Mouse (Mus musculus) intestine, embryonic 15.5 days (tissue): ENCODE measurements around the gene Tmem259. TPM values are rescaled to one million over a fixed set of nuclear protein-coding genes. Genes with fewer than 3 reads are reported as not detected.
A peak's percentile ranks its signal among the peaks of the same experiment; 100 is the strongest.

Source experiments
- ATAC-seq: fragments of 200-750 bp; cut with Nextera tagmentation; 2 replicates; pipeline ENCODE4 v1.8.0; 2017; ENCODE audit warnings: moderate TSS enrichment, moderate library complexity
- H3K27ac ChIP-seq: fragments of 300-500 bp; sonication (generic); 2 replicates; pipeline ENCODE4 v1.5.1; 2015; ENCODE audit warnings: mild to moderate bottlenecking, inconsistent platforms
- H3K27me3 ChIP-seq: fragments of 300-500 bp; sonication (generic); replicated peaks from 2 replicates; pipeline ENCODE4 v1.6.1; 2015; ENCODE audit warnings: inconsistent platforms
- H3K36me3 ChIP-seq: fragments of 300-500 bp; sonication (generic); 2 replicates; pipeline ENCODE4 v1.6.1; 2015; ENCODE audit warnings: inconsistent platforms
- H3K4me1 ChIP-seq: fragments of 300-500 bp; sonication (generic); replicated peaks from 2 replicates; pipeline ENCODE4 v1.6.1; 2015; ENCODE audit warnings: inconsistent platforms
- H3K4me2 ChIP-seq: fragments of 300-500 bp; sonication (generic); replicated peaks from 2 replicates; pipeline ENCODE4 v1.6.1; 2015; ENCODE audit warnings: mild to moderate bottlenecking, inconsistent platforms
- H3K4me3 ChIP-seq: fragments of 300-500 bp; sonication (generic); replicated peaks from 2 replicates; pipeline ENCODE4 v1.5.1; 2015; ENCODE audit warnings: inconsistent platforms
- H3K9ac ChIP-seq: fragments of 300-500 bp; sonication (generic); 2 replicates; pipeline ENCODE4 v1.6.1; 2015; ENCODE audit warnings: inconsistent platforms
- H3K9me3 ChIP-seq: fragments of 300-500 bp; sonication (generic); 2 replicates; pipeline ENCODE4 v1.6.1; 2016; ENCODE audit warnings: inconsistent platforms
- WGBS: fragments of 180-500 bp; shearing (Covaris S2); methylation state at CpG from one replicate; pipeline ENCODE4 v1.1.7; 2015; 5-methylcytosine and 5-hydroxymethylcytosine counted together
- polyA plus RNA-seq: library from polyadenylated mRNA; unstranded; fragments of >200 nt; fragmentation: Nextera tagmentation; extraction: Ambion mirVana; gene quantifications from 2 replicates; pipeline ENCODE4 v1.2.1, GENCODE M21; 2015

The Tmem259 gene
- polyA plus RNA-seq = 18.1 and 19.6 TPM in 2 replicates

GRCm38 (mm10) chr10:79984195-79984816, at the start of gene Tmem259:
Gene Tmem259 (minus strand): TSS chr10:79984330.
- Histone ChIP-seq H3K9ac (peak within 1 kb of the TSS; percentile 92), H3K4me1 (peaks cover 48% of the 10 kb centered on the region), H3K36me3 (peaks cover 3% of the 10 kb centered on the region), H3K4me3 (peak within 1 kb of the TSS; percentile 82), H3K27me3 (no peaks in the 10 kb centered on the region), H3K4me2 (peak within 1 kb of the TSS; percentile 89), H3K27ac (peak within 1 kb of the TSS; percentile 96), H3K9me3 (no peaks in the 10 kb centered on the region)
- under 1% methylated on average over 48 of the region's 49 CpGs for WGBS
- peak; percentile 82 for ATAC-seq

- no peak overlapping the region for H3K4me3 ChIP-seq
- H3K27ac ChIP-seq = peak overlapping the region; percentile 90
- 27% methylated on average over 5 of the region's 5 CpGs for WGBS
- no peaks in the 10 kb centered on the region for H3K9me3 ChIP-seq
- peak overlapping the region; percentile 25 for H3K4me2 ChIP-seq
- 0 out of 2 replicates have a peak overlapping the region, but pooled peaks have one; percentile 0 for H3K9ac ChIP-seq
- H3K36me3 ChIP-seq = peaks cover 27% of the 10 kb centered on the region
- peaks cover 36% of the 10 kb centered on the region for H3K4me1 ChIP-seq
- H3K27me3 ChIP-seq = no peaks in the 10 kb centered on the region
- peak; percentile 65 for ATAC-seq
These were observed 48.8 kb upstream of the Tmem259 start for GRCm38 (mm10) chr10:80032799-80033480.

GRCm38 (mm10) chr10:80030736-80031135, 46.6 kb upstream of the Tmem259 start:
- Histone ChIP-seq H3K4me1 (peaks cover 35% of the 10 kb centered on the region), H3K27me3 (no peaks in the 10 kb centered on the region), H3K4me3 (no peak overlapping the region), H3K4me2 (no peak overlapping the region), H3K9ac (no peak overlapping the region), H3K36me3 (0 out of 2 replicates have a peak, but pooled peaks cover 6% of the 10 kb centered on the region), H3K27ac (no peak overlapping the region), H3K9me3 (no peaks in the 10 kb centered on the region)
- ATAC-seq = no peak
- 83% methylated on average over 17 of the region's 17 CpGs for WGBS

DNA sequence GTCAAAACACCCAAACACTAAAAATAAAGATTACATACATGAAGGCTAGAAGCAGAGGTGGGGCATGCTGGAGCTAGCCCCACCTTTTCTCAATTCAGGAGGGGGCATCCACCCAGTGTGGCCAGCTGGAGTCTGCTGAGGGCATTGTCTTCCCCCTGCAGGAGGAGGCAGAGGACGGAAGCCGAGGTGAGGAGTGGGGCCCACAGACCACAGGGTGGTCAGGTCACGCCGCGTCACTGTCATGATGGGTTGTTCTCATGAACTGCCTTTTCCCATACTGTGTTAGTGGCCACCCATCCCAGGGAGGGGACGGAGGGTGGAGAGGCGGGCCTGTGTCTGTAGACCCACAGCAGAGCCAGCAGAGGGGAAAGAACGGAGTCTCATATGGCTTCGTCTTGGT, 46.1 kb upstream of the Tmem259 start:
- H3K27ac ChIP-seq = no peak overlapping the region
- 90% methylated on average over 9 of the region's 9 CpGs for WGBS
- peaks cover 38% of the 10 kb centered on the region for H3K4me1 ChIP-seq
- H3K9me3 ChIP-seq = no peaks in the 10 kb centered on the region
- 0 out of 2 replicates have a peak, but pooled peaks cover under 1% of the 10 kb centered on the region for H3K36me3 ChIP-seq
- no peaks in the 10 kb centered on the region for H3K27me3 ChIP-seq
- H3K4me3 ChIP-seq = no peak overlapping the region
- no peak overlapping the region for H3K4me2 ChIP-seq
- no peak overlapping the region for H3K9ac ChIP-seq
- ATAC-seq = no peak

DNA sequence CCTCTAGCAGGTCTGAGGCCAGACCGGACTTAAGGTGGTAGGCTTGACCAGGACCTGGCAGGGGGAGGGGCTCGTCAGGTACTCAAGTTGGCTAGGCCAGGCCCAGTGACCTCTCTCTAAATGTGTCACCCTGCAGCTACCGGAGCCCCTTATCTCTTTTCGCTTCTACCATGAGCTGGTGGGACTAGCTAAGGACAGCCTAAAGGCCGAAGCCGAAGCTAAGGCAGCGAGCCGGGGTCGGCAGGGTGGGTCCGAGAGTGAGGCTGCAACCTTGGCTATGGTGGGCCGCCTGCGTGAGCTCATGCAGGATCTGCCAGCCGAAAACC, 44.4 kb upstream of the Tmem259 start:
- Histone ChIP-seq H3K4me3 (no peak overlapping the region), H3K9me3 (no peaks in the 10 kb centered on the region), H3K4me1 (peaks cover 34% of the 10 kb centered on the region), H3K27me3 (no peaks in the 10 kb centered on the region), H3K27ac (no peak overlapping the region), H3K36me3 (no peaks in the 10 kb centered on the region), H3K4me2 (no peak overlapping the region), H3K9ac (no peak overlapping the region)
- 93% methylated on average over 13 of the region's 13 CpGs for WGBS
- no peak for ATAC-seq

DNA sequence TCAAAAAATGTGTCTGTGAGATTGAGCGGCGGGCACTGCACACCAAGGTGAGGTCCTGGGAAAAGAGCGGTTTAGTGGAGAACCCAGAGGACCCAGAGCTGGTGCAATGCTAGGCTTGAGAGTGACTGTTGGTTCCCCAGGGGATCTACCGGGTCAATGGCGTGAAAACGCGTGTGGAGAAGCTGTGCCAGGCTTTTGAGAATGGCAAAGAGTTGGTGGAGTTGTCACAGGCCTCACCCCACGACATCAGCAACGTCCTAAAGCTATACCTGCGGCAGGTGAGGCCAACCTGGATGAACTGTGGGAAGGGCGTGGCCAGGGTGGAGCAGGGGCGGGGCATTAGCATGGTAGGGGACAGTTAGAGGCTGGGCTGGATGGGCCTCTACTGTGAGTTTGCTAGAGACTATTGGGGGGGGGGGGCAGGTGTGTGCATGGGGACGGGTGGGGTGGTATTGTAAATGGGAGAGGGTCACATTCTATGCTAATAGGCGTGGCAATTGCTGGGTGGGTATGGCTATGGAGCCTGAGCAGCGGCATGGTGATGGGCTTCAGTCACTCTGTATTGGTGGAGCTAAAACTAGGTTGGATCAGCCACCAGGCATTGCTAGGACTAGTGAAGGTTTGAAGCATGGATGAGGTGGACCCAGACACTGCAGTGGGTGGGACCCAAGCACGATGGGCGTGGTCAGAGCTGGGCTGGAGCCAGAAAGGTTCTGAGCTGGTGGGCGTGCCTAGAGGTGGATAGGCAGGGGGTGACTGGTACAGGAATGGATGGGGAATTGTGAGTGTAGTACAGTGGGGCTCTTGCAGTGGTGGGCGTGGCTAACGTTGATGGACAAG, 43.8 kb upstream of the Tmem259 start:
- no peaks in the 10 kb centered on the region for H3K9me3 ChIP-seq
- peaks cover 29% of the 10 kb centered on the region for H3K4me1 ChIP-seq
- H3K4me2 ChIP-seq = no peak overlapping the region
- H3K9ac ChIP-seq = no peak overlapping the region
- no peaks in the 10 kb centered on the region for H3K27me3 ChIP-seq
- H3K4me3 ChIP-seq = no peak overlapping the region
- H3K27ac ChIP-seq = no peak overlapping the region
- no peaks in the 10 kb centered on the region for H3K36me3 ChIP-seq
- ATAC-seq = peak; percentile 50
- 68% methylated on average over 20 of the region's 20 CpGs for WGBS

DNA sequence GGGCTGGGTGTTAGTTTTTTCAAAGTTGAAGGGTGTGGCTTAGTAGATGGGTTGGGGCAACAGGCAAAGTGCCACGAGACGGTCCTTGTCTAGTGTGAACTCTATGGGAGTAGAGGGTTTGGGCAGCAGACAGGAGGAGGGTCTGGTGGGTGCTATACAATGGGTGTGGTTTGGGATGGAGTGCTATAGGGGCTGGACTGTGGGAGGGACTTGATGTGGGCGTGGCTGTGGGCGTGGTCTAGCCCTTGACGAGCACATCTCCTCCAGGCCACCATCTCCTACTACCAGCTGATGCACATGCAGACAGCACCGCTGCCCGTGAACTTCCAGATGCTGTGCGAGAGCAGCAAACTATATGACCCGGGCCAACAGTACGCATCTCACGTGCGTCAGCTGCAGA, 41.8 kb upstream of the Tmem259 start:
- no peak overlapping the region for H3K4me2 ChIP-seq
- no peak overlapping the region for H3K9ac ChIP-seq
- H3K9me3 ChIP-seq = no peaks in the 10 kb centered on the region
- no peak overlapping the region for H3K27ac ChIP-seq
- H3K27me3 ChIP-seq = no peaks in the 10 kb centered on the region
- ATAC-seq = peak; percentile 16; the same call in 1 of the 2 replicates
- no peak overlapping the region for H3K4me3 ChIP-seq
- 61% methylated on average over 12 of the region's 12 CpGs for WGBS
- H3K36me3 ChIP-seq = no peaks in the 10 kb centered on the region
- peaks cover 19% of the 10 kb centered on the region; the same call in 1 of the 2 replicates for H3K4me1 ChIP-seq

DNA sequence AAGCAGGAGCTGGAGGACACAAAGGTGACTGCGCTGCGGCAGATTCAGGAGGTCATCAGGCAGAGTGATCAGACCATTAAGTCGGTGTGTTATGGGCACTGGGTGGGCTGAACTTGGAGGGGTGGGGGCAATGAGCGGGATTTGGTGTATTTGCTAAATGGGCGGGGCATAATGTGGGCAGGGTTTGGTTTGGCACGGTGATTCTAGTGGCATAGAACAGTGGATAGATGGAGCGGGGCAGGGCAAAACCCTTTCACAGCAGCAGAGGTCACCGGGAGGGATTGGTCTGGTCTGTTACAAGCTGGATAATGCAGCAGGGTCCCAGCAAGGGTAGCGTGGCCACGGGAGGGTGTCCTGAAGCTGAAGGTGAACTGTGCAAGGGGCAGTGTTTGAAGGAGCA, 41.3 kb upstream of the Tmem259 start:
- 73% methylated on average over 10 of the region's 10 CpGs for WGBS

GRCm38 (mm10) chr10:80025044-80025347, 40.9 kb upstream of the Tmem259 start:
- no peak overlapping the region for H3K4me2 ChIP-seq
- no peak for ATAC-seq
- no peak overlapping the region for H3K9ac ChIP-seq
- 45% methylated on average over 4 of the region's 4 CpGs for WGBS
- no peaks in the 10 kb centered on the region for H3K36me3 ChIP-seq
- H3K4me3 ChIP-seq = no peak overlapping the region
- peaks cover 19% of the 10 kb centered on the region; the same call in 1 of the 2 replicates for H3K4me1 ChIP-seq
- H3K9me3 ChIP-seq = no peaks in the 10 kb centered on the region
- H3K27me3 ChIP-seq = no peaks in the 10 kb centered on the region
- no peak overlapping the region for H3K27ac ChIP-seq

More for the DNA sequence above, 41.3 kb upstream of the Tmem259 start:
- H3K4me1 ChIP-seq = peaks cover 19% of the 10 kb centered on the region; the same call in 1 of the 2 replicates
- H3K27ac ChIP-seq = no peak overlapping the region
- no peaks in the 10 kb centered on the region for H3K36me3 ChIP-seq
- H3K9me3 ChIP-seq = no peaks in the 10 kb centered on the region
- no peak overlapping the region for H3K4me2 ChIP-seq
- H3K4me3 ChIP-seq = no peak overlapping the region
- ATAC-seq = 0 out of 2 replicates have a peak, but pooled peaks have one; percentile 5
- H3K9ac ChIP-seq = no peak overlapping the region
- no peaks in the 10 kb centered on the region for H3K27me3 ChIP-seq

DNA sequence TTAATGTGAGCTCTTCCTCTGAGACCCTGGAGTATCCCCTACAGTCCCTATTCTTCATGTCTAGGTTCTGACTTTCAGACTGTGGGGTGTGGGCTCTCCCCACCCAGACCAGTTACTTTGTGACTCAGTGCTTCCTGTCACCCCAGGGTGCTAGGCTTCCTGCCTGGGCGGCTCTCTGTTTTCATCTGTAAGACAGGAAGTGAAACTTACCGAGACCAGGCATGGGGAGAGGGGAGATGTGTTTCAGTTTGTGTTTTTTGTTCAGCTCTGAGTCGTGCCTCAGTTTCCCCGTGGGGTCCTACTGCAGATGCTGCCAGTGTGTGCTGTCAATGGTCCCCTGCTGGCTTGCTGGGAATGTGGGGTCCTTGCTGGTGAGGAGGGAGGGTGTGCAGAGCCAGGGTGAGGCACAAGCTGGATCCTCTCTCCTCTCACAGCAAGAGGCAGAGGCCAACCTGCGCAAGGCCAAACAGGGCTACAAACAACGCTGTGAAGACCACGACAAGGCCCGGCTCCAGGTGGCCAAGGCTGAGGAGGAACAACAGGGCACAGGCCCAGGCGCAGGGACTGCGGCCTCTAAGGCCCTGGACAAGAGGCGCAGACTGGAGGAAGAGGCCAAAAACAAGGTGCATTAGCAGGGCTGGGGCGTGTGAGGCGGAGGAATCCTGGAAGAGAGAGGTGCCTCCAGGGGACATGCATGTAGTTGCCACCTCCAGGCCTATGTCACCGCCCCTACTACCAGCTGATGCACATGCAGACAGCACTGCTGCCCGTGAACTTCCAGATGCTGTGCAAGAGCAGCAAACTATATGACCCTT, 40.3 kb upstream of the Tmem259 start:
- ATAC-seq = no peak
- H3K4me1 ChIP-seq = peaks cover 23% of the 10 kb centered on the region
- H3K9me3 ChIP-seq = no peaks in the 10 kb centered on the region
- H3K27me3 ChIP-seq = no peaks in the 10 kb centered on the region
- H3K27ac ChIP-seq = no peak overlapping the region
- H3K9ac ChIP-seq = no peak overlapping the region
- no peaks in the 10 kb centered on the region for H3K36me3 ChIP-seq
- WGBS = 76% methylated on average over 15 of the region's 15 CpGs
- no peak overlapping the region for H3K4me3 ChIP-seq
- H3K4me2 ChIP-seq = no peak overlapping the region

DNA sequence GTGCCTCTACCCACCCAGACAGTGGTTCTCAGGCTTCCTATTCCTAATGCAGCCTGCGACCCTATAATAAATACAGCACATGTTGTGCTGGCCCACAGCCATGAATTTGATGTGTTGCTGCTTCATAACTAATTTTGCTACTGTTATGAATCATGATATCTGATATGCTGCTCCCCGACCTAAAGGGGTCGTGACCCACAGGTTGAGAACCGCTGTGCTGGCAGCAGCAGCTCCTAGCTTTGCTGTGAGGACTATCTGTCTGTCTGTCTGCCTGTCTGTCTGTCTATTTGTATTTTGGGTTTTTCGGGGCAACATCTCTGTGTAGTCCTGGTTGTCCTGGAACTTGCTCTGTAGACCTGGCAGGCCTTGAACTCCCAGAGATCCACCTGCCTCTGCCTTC, 39.6 kb upstream of the Tmem259 start:
- no peak for ATAC-seq
- WGBS = 81% methylated on average over 5 of the region's 5 CpGs
- no peak overlapping the region for H3K27ac ChIP-seq

GRCm38 (mm10) chr10:80022806-80023205, 38.7 kb upstream of the Tmem259 start:
- 96% methylated on average over 8 of the region's 8 CpGs for WGBS

More for the DNA sequence above, 39.6 kb upstream of the Tmem259 start:
- Histone ChIP-seq H3K9ac (no peak overlapping the region), H3K36me3 (no peaks in the 10 kb centered on the region), H3K4me1 (peaks cover 29% of the 10 kb centered on the region), H3K9me3 (no peaks in the 10 kb centered on the region), H3K4me2 (no peak overlapping the region), H3K27me3 (no peaks in the 10 kb centered on the region), H3K4me3 (no peak overlapping the region)

More at GRCm38 (mm10) chr10:80022806-80023205, 38.7 kb upstream of the Tmem259 start:
- Histone ChIP-seq H3K27me3 (no peaks in the 10 kb centered on the region), H3K4me1 (peaks cover 29% of the 10 kb centered on the region), H3K36me3 (no peaks in the 10 kb centered on the region), H3K9ac (no peak overlapping the region), H3K4me2 (no peak overlapping the region), H3K4me3 (no peak overlapping the region), H3K27ac (no peak overlapping the region), H3K9me3 (no peaks in the 10 kb centered on the region)
- ATAC-seq = no peak
